Mouse (Mus musculus) bone marrow, adult 2 months (tissue): ENCODE measurements around the gene Samhd1. TPM values are rescaled to one million over a fixed set of nuclear protein-coding genes. Genes with fewer than 3 reads are reported as not detected.

Experiments
- H3K27ac ChIP-seq: fragments of 200-500 bp; 2 replicates; pipeline ENCODE4 v1.5.1; 2012; ENCODE audit warnings: low read depth, mild to moderate bottlenecking, control low read depth, inconsistent platforms, low read length; ENCODE audit not compliant: control insufficient read depth, poor library complexity, insufficient read depth
- H3K4me1 ChIP-seq: fragments of 200-500 bp; 2 replicates; pipeline ENCODE4 v1.6.1; 2011; ENCODE audit warnings: low read length; ENCODE audit not compliant: control insufficient read depth, insufficient read depth
- H3K4me3 ChIP-seq: fragments of 200-500 bp; replicated peaks from 2 replicates; pipeline ENCODE3; 2011; ENCODE audit warnings: mild to moderate bottlenecking, low read depth, low read length, control low read depth; ENCODE audit not compliant: control insufficient read depth
- CTCF ChIP-seq: fragments of 200-500 bp; IDR thresholded peaks from 2 replicates; pipeline ENCODE4 v1.5.1; 2011; ENCODE audit warnings: low read length, control low read depth; ENCODE audit not compliant: control insufficient read depth, insufficient read depth
- POLR2A ChIP-seq: fragments of 200-500 bp; IDR thresholded peaks from 2 replicates; pipeline ENCODE4 v1.6.1; 2011; ENCODE audit warnings: low read depth, mild to moderate bottlenecking, control low read depth, low read length, borderline replicate concordance; ENCODE audit not compliant: control insufficient read depth
- WGBS: fragments of 180-500 bp; shearing (Covaris S2); methylation state at CpG from one replicate; pipeline ENCODE4 v1.1.7; 2018; 5-methylcytosine and 5-hydroxymethylcytosine counted together
- polyA plus RNA-seq: library from polyadenylated mRNA; stranded (reverse); fragments of >200 nt; gene quantifications from 2 replicates; pipeline ENCODE4 v1.2.4, GENCODE M21; 2011; ENCODE audit warnings: low replicate concordance; ENCODE audit not compliant: missing spikeins, insufficient read depth, insufficient read length

Samhd1 gene
- polyA plus RNA-seq, 1 experiment = 113 TPM

- H3K27ac ChIP-seq = no peak overlapping the region
- no peak overlapping the region for H3K4me3 ChIP-seq
- TF ChIP-seq POLR2A = no peak
- no peak for TF ChIP-seq CTCF
- 90% methylated on average over 8 of the region's 8 CpGs for whole genome bisulfite sequencing
- H3K4me1 ChIP-seq = no peaks in the 10 kb centered on the region
Measured at GRCm38 (mm10) chr2:157052448-157052847, 82.6 kb downstream of the Samhd1 start.

GRCm38 (mm10) chr2:157049831-157050243, 85.2 kb downstream of the Samhd1 start:
- H3K4me3 ChIP-seq = no peak overlapping the region
- TF ChIP-seq POLR2A = no peak
- no peak for TF ChIP-seq CTCF
- 91% methylated on average over 8 of the region's 8 CpGs for WGBS
- no peaks in the 10 kb centered on the region for H3K4me1 ChIP-seq
- H3K27ac ChIP-seq = no peak overlapping the region

- WGBS = 72% methylated on average over 13 of the region's 13 CpGs
- no peak for TF ChIP-seq CTCF
- TF ChIP-seq POLR2A = no peak
- Histone ChIP-seq H3K4me3 (no peak overlapping the region), H3K27ac (no peak overlapping the region), H3K4me1 (no peaks in the 10 kb centered on the region)
Measured at GRCm38 (mm10) chr2:157048395-157049181, 86.5 kb downstream of the Samhd1 start.

Other genes with a start within 250 kb of the Samhd1 start
- 1.8 and 6.7 TPM in 2 replicates for gene Sla2, start 248.1 kb downstream of the Samhd1 start, polyA plus RNA-seq
- 11.3 and 17.1 TPM in 2 replicates for gene Ndrg3, start 143.2 kb downstream of the Samhd1 start, polyA plus RNA-seq
- gene Dsn1, start 128.1 kb downstream of the Samhd1 start, polyA plus RNA-seq = 13.9 and 17.2 TPM in 2 replicates
- 3.0 and 5.0 TPM in 2 replicates for gene Soga1, start 56.0 kb downstream of the Samhd1 start, polyA plus RNA-seq
- not detected in 2 replicates for gene Tldc2, start 48.2 kb downstream of the Samhd1 start, polyA plus RNA-seq
- 17.1 and 18.4 TPM in 2 replicates for gene Rbl1, start 69.3 kb upstream of the Samhd1 start, polyA plus RNA-seq
- gene Rpn2, start 143.8 kb upstream of the Samhd1 start, polyA plus RNA-seq = 76.1 and 97.0 TPM in 2 replicates
- gene Mroh8, start 144.3 kb upstream of the Samhd1 start, polyA plus RNA-seq = 3.4 TPM in 1 of 2 replicates, not detected in the other
- not detected in 2 replicates for gene Ghrh, start 212.2 kb upstream of the Samhd1 start, polyA plus RNA-seq
- gene Manbal, start 232.3 kb upstream of the Samhd1 start, polyA plus RNA-seq = 13.3 and 33.1 TPM in 2 replicates